Mouse (Mus musculus) spleen, adult 2 months (tissue): Measurements from ENCODE around the gene Decr2. TPM values are rescaled to one million over a fixed set of nuclear protein-coding genes. Genes with fewer than 3 reads are reported as not detected.

Experiments
- DNase-seq, 2 experiments: peaks; one replicate each; pipeline versions ENCODE4 v3.0.0 to v3.0.0-alpha.2; 2012 to 2021; ENCODE audit warnings: low spot score in 2 of 2, low read depth in 1 of 2
- H3K27ac ChIP-seq: fragments of 200-500 bp; 2 replicates; pipeline ENCODE4 v1.5.1; 2012; ENCODE audit warnings: low read length, inconsistent platforms; ENCODE audit not compliant: insufficient read depth
- H3K27me3 ChIP-seq: fragments of 200-500 bp; 2 replicates; pipeline ENCODE4 v1.6.1; 2012; ENCODE audit warnings: mild to moderate bottlenecking, moderate library complexity, low read length, inconsistent platforms; ENCODE audit not compliant: control insufficient read depth, insufficient read depth
- H3K36me3 ChIP-seq: fragments of 200-500 bp; 2 replicates; pipeline ENCODE4 v1.6.1; 2012; ENCODE audit warnings: mild to moderate bottlenecking, low read length, inconsistent platforms; ENCODE audit not compliant: control insufficient read depth, insufficient read depth
- H3K4me1 ChIP-seq: fragments of 200-500 bp; 2 replicates; pipeline ENCODE4 v1.6.1; 2011; ENCODE audit warnings: inconsistent platforms; ENCODE audit not compliant: control insufficient read depth, insufficient read depth, insufficient read length
- H3K4me3 ChIP-seq: fragments of 200-500 bp; 2 replicates; pipeline ENCODE4 v1.5.1; 2011; ENCODE audit warnings: mild to moderate bottlenecking, inconsistent platforms; ENCODE audit not compliant: insufficient read depth, insufficient read length; ENCODE audit errors: extremely low read depth
- CTCF ChIP-seq: fragments of 200-500 bp; IDR thresholded peaks from 2 replicates; pipeline ENCODE4 v1.5.1; 2011; ENCODE audit warnings: mild to moderate bottlenecking, inconsistent platforms; ENCODE audit not compliant: insufficient read depth, insufficient read length, insufficient replicate concordance; ENCODE audit errors: extremely low read depth
- POLR2A ChIP-seq: fragments of 200-500 bp; IDR thresholded peaks from 2 replicates; pipeline ENCODE4 v1.6.1; 2011; ENCODE audit warnings: low read depth, low read length, inconsistent platforms
- WGBS: fragments of 180-500 bp; shearing (Covaris S2); methylation state at CpG from one replicate; pipeline ENCODE4 v1.1.7; 2018; 5-methylcytosine and 5-hydroxymethylcytosine counted together
- polyA plus RNA-seq: library from polyadenylated mRNA; depleted of rRNA; stranded (reverse); fragments of >200 nt; gene quantifications from 2 replicates; pipeline ENCODE4 v1.2.3, GENCODE M21; 2012; rRNA removed

The Decr2 gene
- polyA plus RNA-seq: 5.7 and 5.8 TPM in 2 replicates

DNA sequence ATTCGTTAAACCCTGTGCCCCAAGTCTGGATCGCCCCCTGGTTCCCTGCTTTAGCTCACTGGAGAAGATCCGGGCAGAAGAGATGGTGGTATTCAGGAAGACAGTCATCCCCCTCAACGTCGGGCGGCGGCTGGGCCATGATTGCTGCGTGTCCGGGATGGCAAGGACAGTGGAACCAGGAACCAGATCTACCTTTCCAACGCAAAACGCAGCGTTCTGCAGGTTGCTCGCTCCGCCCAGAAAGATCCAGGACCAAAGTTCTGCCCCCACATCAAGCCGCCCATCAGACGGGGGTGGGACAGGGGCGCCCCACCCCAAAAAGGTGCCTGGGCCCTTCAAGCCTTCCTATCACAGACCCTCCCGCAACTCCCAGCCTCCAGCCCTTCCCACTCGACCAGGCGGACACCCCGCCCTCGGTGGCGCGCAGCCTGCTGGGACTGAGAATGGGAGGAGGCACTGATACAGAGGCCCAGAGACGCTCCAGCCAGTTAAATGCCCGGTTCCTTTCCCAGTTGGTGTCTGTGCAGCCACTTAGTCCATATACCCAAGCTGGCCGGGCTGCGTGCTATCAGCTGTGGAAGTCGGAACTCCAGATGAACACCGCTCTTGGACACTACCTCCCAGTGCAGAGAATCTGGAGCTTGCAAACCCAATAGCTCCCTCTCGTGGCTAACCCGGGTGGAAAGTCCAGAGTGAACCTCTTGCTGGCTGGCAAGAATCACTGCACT lies at the start of gene Decr2:
Decr2 (minus strand) TSS at position 433 of the 728 bp plus-strand sequence.
- TF ChIP-seq POLR2A: no peak
- TF ChIP-seq CTCF: peak; percentile 67; the same call in 1 of the 2 replicates
- peak; percentile 75 to 76 for DNase-seq
- no peaks in the 10 kb centered on the region for H3K36me3 ChIP-seq
- no peaks in the 10 kb centered on the region for H3K4me1 ChIP-seq
- H3K27me3 ChIP-seq: no peaks in the 10 kb centered on the region
- H3K27ac ChIP-seq: no peak within 1 kb of the TSS
- H3K4me3 ChIP-seq: peak within 1 kb of the TSS; percentile 82
- WGBS: 2% methylated on average over 32 of the region's 32 CpGs

GRCm38 (mm10) chr17:26138901-26139381 lies 48.8 kb upstream of the Decr2 start:
- H3K27ac ChIP-seq: peak overlapping the region; percentile 84
- peaks cover 2% of the 10 kb centered on the region; the same call in 1 of the 2 replicates for H3K4me1 ChIP-seq
- peak in 1 of 2 experiments; percentile 27 for DNase-seq
- H3K27me3 ChIP-seq: no peaks in the 10 kb centered on the region
- H3K4me3 ChIP-seq: peak overlapping the region; percentile 90
- under 1% methylated on average over 57 of the region's 58 CpGs for WGBS
- TF ChIP-seq POLR2A (no peak), CTCF (no peak)
- peaks cover 4% of the 10 kb centered on the region; the same call in 1 of the 2 replicates for H3K36me3 ChIP-seq

GRCm38 (mm10) chr17:26138239-26138836 lies 48.2 kb upstream of the Decr2 start, which contains the start of gene Axin1:
TSS of gene Axin1 (plus strand) at chr17:26138688.
- Histone ChIP-seq H3K36me3 (peaks cover 4% of the 10 kb centered on the region; the same call in 1 of the 2 replicates), H3K4me1 (peaks cover 2% of the 10 kb centered on the region; the same call in 1 of the 2 replicates)
- WGBS: 2% methylated on average over 42 of the region's 42 CpGs

DNA sequence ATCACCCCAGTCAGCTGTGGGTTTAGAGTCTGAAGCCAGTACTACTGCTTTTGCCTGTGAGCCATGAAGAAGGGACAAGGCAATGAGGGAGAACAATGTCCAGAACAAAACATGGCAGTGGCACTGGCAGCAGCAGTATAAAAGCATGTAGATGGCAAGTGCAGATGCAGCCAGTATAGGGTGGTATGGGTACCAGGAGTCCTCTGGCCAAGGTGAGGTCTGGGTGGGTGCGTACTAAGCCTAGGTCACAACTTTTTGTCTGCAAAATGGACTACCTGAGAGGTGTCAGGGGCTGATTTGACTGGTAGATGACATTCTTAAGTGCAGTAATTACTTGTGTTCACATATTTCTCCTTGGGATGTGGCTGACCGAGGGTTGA lies 47.6 kb upstream of the Decr2 start:
- peak overlapping the region; percentile 36; the same call in 1 of the 2 replicates for H3K27ac ChIP-seq
- TF ChIP-seq POLR2A (no peak), CTCF (no peak)
- no peak overlapping the region for H3K4me3 ChIP-seq

More at GRCm38 (mm10) chr17:26138239-26138836, 48.2 kb upstream of the Decr2 start, which contains the start of gene Axin1:
- H3K27ac ChIP-seq: peak within 1 kb of the TSS; percentile 84
- H3K4me3 ChIP-seq: peak within 1 kb of the TSS; percentile 90
- DNase-seq: peak; percentile 92 to 93
- no peaks in the 10 kb centered on the region for H3K27me3 ChIP-seq
- TF ChIP-seq CTCF (peak; percentile 43; the same call in 1 of the 2 replicates), POLR2A (peak; percentile 57)

DNA sequence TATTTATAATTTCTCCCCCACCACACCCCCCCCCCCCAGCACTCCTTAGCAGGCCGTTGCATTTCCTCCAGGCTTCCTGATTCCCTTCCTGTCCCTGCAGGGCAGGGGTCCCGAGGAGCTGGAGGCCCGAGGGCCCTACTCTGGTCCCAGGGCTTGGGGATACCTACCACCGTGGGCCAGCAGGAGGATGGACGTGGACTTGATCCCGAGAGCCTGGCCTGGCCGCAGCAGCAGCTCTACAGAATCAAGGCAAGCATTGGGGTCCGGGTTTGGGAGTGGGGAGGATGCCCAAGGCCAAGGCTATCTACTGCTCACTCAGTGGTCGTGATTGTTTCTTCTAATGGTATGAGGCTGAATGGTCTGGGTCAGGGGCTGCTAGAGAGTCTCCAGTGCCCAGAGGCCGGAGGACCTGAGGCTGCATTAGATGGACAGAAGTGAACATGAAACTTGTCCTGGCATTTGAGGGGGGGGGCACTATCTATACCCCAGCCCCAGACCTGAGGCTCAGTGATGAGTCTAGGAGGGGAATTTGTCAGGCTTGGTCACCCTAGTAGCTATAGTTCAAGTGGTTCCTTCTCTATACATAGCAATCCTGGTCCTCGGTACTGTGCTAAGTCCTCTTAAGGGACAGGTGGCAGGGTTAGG lies 47.1 kb upstream of the Decr2 start:
- DNase-seq: no peak
- no peaks in the 10 kb centered on the region for H3K27me3 ChIP-seq
- H3K27ac ChIP-seq: no peak overlapping the region
- 79% methylated on average over 11 of the region's 11 CpGs for WGBS
- peaks cover 2% of the 10 kb centered on the region; the same call in 1 of the 2 replicates for H3K4me1 ChIP-seq
- no peaks in the 10 kb centered on the region for H3K36me3 ChIP-seq
- TF ChIP-seq CTCF (no peak), POLR2A (no peak)
- H3K4me3 ChIP-seq: no peak overlapping the region

More for the DNA sequence above, 47.6 kb upstream of the Decr2 start:
- Histone ChIP-seq H3K4me1 (peaks cover 2% of the 10 kb centered on the region; the same call in 1 of the 2 replicates), H3K27me3 (no peaks in the 10 kb centered on the region), H3K36me3 (no peaks in the 10 kb centered on the region)
- no peak for DNase-seq
- 70% methylated on average over 2 of the region's 2 CpGs for WGBS

- H3K4me1 ChIP-seq: no peaks in the 10 kb centered on the region; the same call in 1 of the 2 replicates
Measured at GRCm38 (mm10) chr17:26131856-26132853, 42.0 kb upstream of the Decr2 start.

More at GRCm38 (mm10) chr17:26131856-26132853, 42.0 kb upstream of the Decr2 start:
- 94% methylated on average over 18 of the region's 18 CpGs for WGBS
- H3K27me3 ChIP-seq: no peaks in the 10 kb centered on the region
- TF ChIP-seq CTCF: no peak
- H3K36me3 ChIP-seq: no peaks in the 10 kb centered on the region; the same call in none of the 2 replicates
- no peak overlapping the region for H3K4me3 ChIP-seq
- DNase-seq: no peak
- no peak overlapping the region for H3K27ac ChIP-seq
